Mouse (Mus musculus) embryonic facial prominence, embryonic 14.5 days (tissue): ENCODE data around the gene Abhd4. TPM values are rescaled to one million over a fixed set of nuclear protein-coding genes. Genes with fewer than 3 reads are reported as not detected.

Source experiments
- ATAC-seq: fragments of 200-750 bp; cut with Nextera tagmentation; 2 replicates; pipeline ENCODE4 v1.8.0; 2017; ENCODE audit warnings: low read depth, moderate number of reproducible peaks, moderate TSS enrichment
- DNase-seq: peaks from one replicate; pipeline ENCODE4 v3.0.0-alpha.2; 2015; ENCODE audit warnings: low spot score
- H3K27ac ChIP-seq: fragments of 300-500 bp; sonication (generic); replicated peaks from 2 replicates; pipeline ENCODE4 v1.5.1; 2014; ENCODE audit warnings: low read depth, mild to moderate bottlenecking, low read length, moderate library complexity
- H3K27me3 ChIP-seq: fragments of 300-500 bp; sonication (generic); replicated peaks from 2 replicates; pipeline ENCODE4 v1.6.1; 2014; ENCODE audit warnings: low read length; ENCODE audit not compliant: control insufficient read depth, insufficient read depth
- H3K36me3 ChIP-seq: fragments of 300-500 bp; sonication (generic); 2 replicates; pipeline ENCODE4 v1.6.1; 2014; ENCODE audit warnings: low read length, mixed read lengths; ENCODE audit not compliant: control insufficient read depth, insufficient read depth
- H3K4me1 ChIP-seq: fragments of 300-500 bp; sonication (generic); 2 replicates; pipeline ENCODE4 v1.6.1; 2014; ENCODE audit warnings: antibody characterized with exemption, low read length; ENCODE audit not compliant: control insufficient read depth, insufficient read depth
- H3K4me2 ChIP-seq: fragments of 300-500 bp; sonication (generic); 2 replicates; pipeline ENCODE4 v1.6.1; 2014; ENCODE audit warnings: low read depth, mild to moderate bottlenecking, low read length, moderate library complexity, mixed read lengths
- H3K4me3 ChIP-seq: fragments of 300-500 bp; sonication (generic); 2 replicates; pipeline ENCODE4 v1.5.1; 2014; ENCODE audit warnings: low read depth, mild to moderate bottlenecking, low read length
- H3K9ac ChIP-seq: fragments of 300-500 bp; sonication (generic); 2 replicates; pipeline ENCODE4 v1.6.1; 2014; ENCODE audit warnings: low read depth, mild to moderate bottlenecking, low read length, moderate library complexity, mixed read lengths
- H3K9me3 ChIP-seq: fragments of 300-500 bp; sonication (generic); 2 replicates; pipeline ENCODE4 v1.6.1; 2016; ENCODE audit warnings: low read length; ENCODE audit not compliant: control insufficient read depth
- WGBS: fragments of 180-500 bp; shearing (Covaris S2); extraction: QIAGEN DNeasy Blood & Tissue Kit; methylation state at CpG from one replicate; pipeline ENCODE4 v1.1.7; 2014; 5-methylcytosine and 5-hydroxymethylcytosine counted together
- polyA plus RNA-seq: library from polyadenylated mRNA; unstranded; fragments of >200 nt; fragmentation: Nextera tagmentation; extraction: Ambion mirVana; gene quantifications from 2 replicates; pipeline ENCODE4 v1.2.1, GENCODE M21; 2014

Abhd4 gene
- polyA plus RNA-seq, 1 experiment from 2014 or later = 59.0 TPM

DNA sequence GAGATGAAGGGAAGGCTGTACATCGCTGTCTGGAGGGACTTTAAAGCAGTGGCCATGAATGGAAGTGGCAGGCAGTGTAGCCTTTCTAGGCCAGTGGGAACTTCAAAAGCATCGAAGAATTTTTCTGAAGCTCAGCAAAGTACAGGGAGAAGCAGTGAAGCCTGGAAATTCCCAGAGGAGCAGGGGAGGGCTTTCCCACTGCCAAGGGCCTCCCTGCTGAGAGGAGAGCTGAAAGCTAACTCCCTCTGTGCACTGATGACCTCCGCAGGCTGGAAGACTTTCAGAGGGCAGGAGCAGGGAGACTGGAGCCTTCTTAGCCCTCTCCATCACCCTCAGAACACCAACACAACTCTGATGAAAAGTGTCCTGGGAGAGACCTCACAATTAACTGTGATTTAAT is 57.8 kb downstream of the Abhd4 start:
- 17% methylated on average over 3 of the region's 3 CpGs for WGBS
- H3K9me3 ChIP-seq = no peaks in the 10 kb centered on the region
- H3K9ac ChIP-seq = no peak overlapping the region
- H3K27me3 ChIP-seq = no peaks in the 10 kb centered on the region
- H3K4me3 ChIP-seq = no peak overlapping the region
- H3K27ac ChIP-seq = no peak overlapping the region
- ATAC-seq = no peak
- no peak overlapping the region for H3K4me2 ChIP-seq
- H3K36me3 ChIP-seq = no peaks in the 10 kb centered on the region
- DNase-seq = peak; percentile 26
- H3K4me1 ChIP-seq = no peaks in the 10 kb centered on the region

Other genes starting within 250 kb of the Abhd4 start
- gene Dad1, start 84 bp upstream of the Abhd4 start, polyA plus RNA-seq = 400 and 436 TPM in 2 replicates
- gene Olfr49, start 30.8 kb downstream of the Abhd4 start, polyA plus RNA-seq = 0.04 TPM in 1 of 2 replicates, not detected in the other
- gene Oxa1l, start 106.6 kb downstream of the Abhd4 start, polyA plus RNA-seq = 47.0 and 48.6 TPM in 2 replicates
- gene Slc7a7, start 163.6 kb downstream of the Abhd4 start, polyA plus RNA-seq = 6.3 and 7.7 TPM in 2 replicates
- 226 and 241 TPM in 2 replicates for gene Mrpl52, start 172.7 kb downstream of the Abhd4 start, polyA plus RNA-seq
- 235 and 254 TPM in 2 replicates for gene Mmp14, start 177.4 kb downstream of the Abhd4 start, polyA plus RNA-seq
- 41.0 and 43.4 TPM in 2 replicates for gene Lrp10, start 209.9 kb downstream of the Abhd4 start, polyA plus RNA-seq
- 1.7 and 2.1 TPM in 2 replicates for gene Rem2, start 221.9 kb downstream of the Abhd4 start, polyA plus RNA-seq